Mouse (Mus musculus): ENCODE data around the gene Olfr961.

DNA sequence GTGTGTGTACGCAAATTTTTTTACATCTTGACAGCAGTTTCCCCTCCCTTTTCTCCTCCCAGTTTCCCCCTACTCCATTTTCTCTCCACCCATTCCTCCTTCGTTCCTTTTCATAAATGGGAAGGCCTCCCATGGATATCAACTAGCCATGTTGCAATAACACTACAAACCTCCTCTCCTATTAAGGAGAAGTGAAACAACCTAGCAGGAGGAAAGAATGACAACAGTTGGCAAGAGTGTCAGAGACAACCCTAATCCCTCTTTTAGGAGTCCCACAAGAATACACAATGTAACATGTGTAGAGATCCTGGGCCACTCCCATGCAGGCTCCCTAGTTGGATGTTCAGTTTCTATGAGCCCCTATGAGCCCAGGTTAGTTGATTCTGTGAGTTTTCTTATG lies 29.9 kb downstream of the Olfr961 start:
- TF ChIP-seq ZC3H11A (IDR thresholded peaks at IDR 0.05; ENCODE audit: borderline replicate concordance, low read depth, low read length) (no peak), MAFK (IDR thresholded peaks at IDR 0.05; ENCODE audit: insufficient read depth, low read depth, low read length) (no peak), ZNF384 (IDR thresholded peaks at IDR 0.05; ENCODE audit: low read depth, low read length) (no peak), CHD2 (IDR thresholded peaks at IDR 0.05; ENCODE audit: low read depth, low read length) (no peak), HCFC1 (IDR thresholded peaks at IDR 0.05; ENCODE audit: borderline replicate concordance, insufficient read depth, low read length) (no peak)
